Mouse (Mus musculus) monocyte, adult 2 months (primary cell): ENCODE results near the gene Itfg2.

ENCODE experiments used
- DNase-seq, 2 experiments: peaks; one replicate each; pipeline ENCODE4 v3.0.0; 2022; ENCODE audit warnings: low spot score in 2 of 2, low read depth in 1 of 2

Gene Itfg2

GRCm38 (mm10) chr6:128436356-128437005, 11.8 kb upstream of the Itfg2 start:
- DNase-seq: no peak

GRCm38 (mm10) chr6:128435474-128435873, 10.7 kb upstream of the Itfg2 start:
- no peak for DNase-seq

- DNase-seq: no peak
These were observed 8.8 kb upstream of the Itfg2 start for GRCm38 (mm10) chr6:128433566-128433965.

GRCm38 (mm10) chr6:128432356-128432915, 7.7 kb upstream of the Itfg2 start:
- DNase-seq: no peak

- DNase-seq: no peak
These were observed 5.1 kb upstream of the Itfg2 start for GRCm38 (mm10) chr6:128429826-128430225.

- DNase-seq: no peak
These were observed 4.6 kb upstream of the Itfg2 start for GRCm38 (mm10) chr6:128429300-128429699.

GRCm38 (mm10) chr6:128427571-128427970, 2.8 kb upstream of the Itfg2 start:
- no peak for DNase-seq

GRCm38 (mm10) chr6:128425046-128425445, 315 bp upstream of the Itfg2 start:
- DNase-seq: no peak

GRCm38 (mm10) chr6:128423496-128424268, 1.0 kb downstream of the Itfg2 start:
- DNase-seq: no peak

- DNase-seq: no peak
These were observed 3.3 kb downstream of the Itfg2 start for GRCm38 (mm10) chr6:128421480-128421879.

GRCm38 (mm10) chr6:128421036-128421435, 3.7 kb downstream of the Itfg2 start:
- DNase-seq: no peak

GRCm38 (mm10) chr6:128418076-128418475, 6.7 kb downstream of the Itfg2 start:
- DNase-seq: no peak

- DNase-seq: no peak
These were observed 8.6 kb downstream of the Itfg2 start for GRCm38 (mm10) chr6:128416169-128416568.

- DNase-seq: peak; percentile 33 to 64
These were observed 13.6 kb downstream of the Itfg2 start for GRCm38 (mm10) chr6:128411115-128411514.

- no peak for DNase-seq
These were observed 14.4 kb downstream of the Itfg2 start for GRCm38 (mm10) chr6:128410305-128410704.

GRCm38 (mm10) chr6:128408544-128409125, 16.1 kb downstream of the Itfg2 start:
- no peak for DNase-seq

GRCm38 (mm10) chr6:128404708-128405107, 20.0 kb downstream of the Itfg2 start:
- DNase-seq: no peak

- DNase-seq: no peak
These were observed 25.1 kb downstream of the Itfg2 start for GRCm38 (mm10) chr6:128399421-128400185.

- no peak for DNase-seq
These were observed 25.7 kb downstream of the Itfg2 start, which contains the start of gene Nrip2 for GRCm38 (mm10) chr6:128398996-128399395. Gene Nrip2, plus strand, starts transcription at chr6:128399296.

GRCm38 (mm10) chr6:128397574-128398261, 27.0 kb downstream of the Itfg2 start:
- no peak for DNase-seq
